In the genomic region with DNA sequence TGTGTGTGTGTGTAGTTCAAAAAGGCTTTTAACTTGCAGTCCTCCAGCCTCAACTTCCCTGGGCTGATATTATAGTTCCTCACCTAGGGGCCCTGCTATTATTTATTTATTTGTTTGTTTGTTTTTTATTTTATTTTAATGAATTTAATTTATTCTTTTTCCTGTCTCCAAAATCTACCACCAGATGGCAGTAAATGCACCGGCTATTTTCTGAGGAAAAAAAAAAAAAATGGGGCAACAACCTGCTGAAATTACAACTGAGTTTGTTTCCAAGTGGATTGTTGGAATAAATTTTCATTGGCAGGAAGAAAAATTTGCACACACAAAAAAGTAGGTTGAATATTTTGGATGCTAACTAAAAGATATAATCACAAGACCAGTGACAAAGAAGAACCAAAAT, we compare ENCODE assay signal across 16 mouse cellular contexts.
A peak's percentile ranks its signal among the peaks of the same experiment; 100 is the strongest.
DNase-seq lines count a peak whose midpoint lies in the region; ATAC-seq and TF ChIP-seq lines count a peak whose summit lies in the region.
"Had no signal": no experiment of that assay in that cellular context is flagged by ENCODE, and none has a peak within 500 bp of the region (broad histone marks: within the 10 kb centered on the region; RNA-seq: fewer than 3 reads in every experiment).

No protein-coding gene starts in this region.

- 0 out of 2 replicates have a peak, but pooled peaks have one; percentile 41 for ATAC-seq in forebrain, embryonic 15.5 days (replicated peaks)
- no peak for ATAC-seq in forebrain, embryonic 12.5 days (ENCODE audit: low FRiP score)
- no peak for ATAC-seq in liver, embryonic 11.5 days (replicated peaks; ENCODE audit: low FRiP score)

- no peak overlapping the region for H3K4me3 ChIP-seq in forebrain, embryonic 15.5 days
- no peak overlapping the region for H3K4me3 ChIP-seq in forebrain, embryonic 12.5 days (replicated peaks)
- no peak overlapping the region for H3K4me3 ChIP-seq in liver, adult 2 months (ENCODE audit: insufficient read depth, low read depth, low read length)
- H3K4me3 ChIP-seq in liver, embryonic 11.5 days (ENCODE audit: low read depth, low read length) = no peak overlapping the region
- H3K4me3 ChIP-seq in ES-E14 (ENCODE audit: insufficient read depth in 1 of 2, low read depth in 1 of 2, low read length in 2 of 2, poor library complexity in 1 of 2, severe bottlenecking in 1 of 2) = no peak overlapping the region
- H3K4me3 ChIP-seq: limb, embryonic 12.5 days; lung, embryonic 15.5 days; megakaryocyte, embryonic 14.5 days had no signal

- TF ChIP-seq POLR2A in liver, adult 2 months (IDR thresholded peaks at IDR 0.05; ENCODE audit: extremely low read depth, insufficient read depth, low read length) = no peak

- H3K27ac ChIP-seq in forebrain, embryonic 15.5 days (replicated peaks) = no peak overlapping the region
- no peak overlapping the region for H3K27ac ChIP-seq in forebrain, embryonic 12.5 days
- no peak overlapping the region for H3K27ac ChIP-seq in liver, adult 2 months (replicated peaks; ENCODE audit: insufficient read depth, low read depth, low read length)
- H3K27ac ChIP-seq in liver, embryonic 11.5 days (ENCODE audit: low read depth, low read length) = no peak overlapping the region
- no peak overlapping the region for H3K27ac ChIP-seq in ES-E14 (ENCODE audit: insufficient read depth, low read depth, low read length, poor library complexity, severe bottlenecking)
- H3K27ac ChIP-seq: limb, embryonic 12.5 days; lung, embryonic 15.5 days had no signal

- H3K79me2 ChIP-seq in liver, adult 2 months (ENCODE audit: control insufficient read depth, insufficient read depth, low read length) = no peaks in the 10 kb centered on the region

- 40% methylated on average over 1 of the region's 1 CpGs for WGBS in forebrain, embryonic 15.5 days
- WGBS in forebrain, embryonic 12.5 days = 44% methylated on average over 1 of the region's 1 CpGs
- 24% methylated on average over 1 of the region's 1 CpGs for WGBS in liver, adult 2 months
- 43% methylated on average over 1 of the region's 1 CpGs for WGBS in liver, embryonic 11.5 days

- H3K36me3 ChIP-seq in forebrain, embryonic 15.5 days = no peaks in the 10 kb centered on the region
- H3K36me3 ChIP-seq in forebrain, embryonic 12.5 days (replicated peaks) = no peaks in the 10 kb centered on the region
- H3K36me3 ChIP-seq in liver, adult 2 months (ENCODE audit: control insufficient read depth, insufficient read depth, low read length) = no peaks in the 10 kb centered on the region
- no peaks in the 10 kb centered on the region for H3K36me3 ChIP-seq in liver, embryonic 11.5 days (ENCODE audit: control insufficient read depth, insufficient read depth, low read length)
- H3K36me3 ChIP-seq in ES-E14 (ENCODE audit: control insufficient read depth, insufficient read depth, low read length, poor library complexity, severe bottlenecking) = no peaks in the 10 kb centered on the region
- H3K36me3 ChIP-seq: limb, embryonic 12.5 days; lung, embryonic 15.5 days had no signal

- H3K27me3 ChIP-seq in forebrain, embryonic 15.5 days = no peaks in the 10 kb centered on the region
- H3K27me3 ChIP-seq in forebrain, embryonic 12.5 days = no peaks in the 10 kb centered on the region
- H3K27me3 ChIP-seq in liver, adult 2 months (ENCODE audit: control insufficient read depth, insufficient read depth, low read length) = no peaks in the 10 kb centered on the region
- no peaks in the 10 kb centered on the region for H3K27me3 ChIP-seq in liver, embryonic 11.5 days (replicated peaks; ENCODE audit: control insufficient read depth, insufficient read depth, low read length)
- H3K27me3 ChIP-seq: limb, embryonic 12.5 days; lung, embryonic 15.5 days; megakaryocyte, embryonic 14.5 days had no signal

- peak; percentile 4 for DNase-seq in liver, adult 2 months (ENCODE audit: extremely low read depth, low read depth, low spot score)
- no peak for DNase-seq in liver, embryonic 11.5 days (ENCODE audit: low spot score)
- DNase-seq in ES-E14 (ENCODE audit: low read depth, low spot score) = no peak
- peak; percentile 4 for DNase-seq in fibroblast of lung, adult 2 months (ENCODE audit: low read depth)
- no peak for DNase-seq in heart, postnatal 4 days
- DNase-seq in adrenal gland, postnatal 4 days (ENCODE audit: low spot score in 2 of 2) = no peak
- DNase-seq: adrenal gland, adult 8-10 months; heart, adult 18-20 months; heart, postnatal 10 days; kidney, postnatal 14 days; thymus, adult 2 months had no signal

- H3K9ac ChIP-seq in forebrain, embryonic 15.5 days (replicated peaks) = no peak overlapping the region
- H3K9ac ChIP-seq in forebrain, embryonic 12.5 days = no peak overlapping the region
- H3K9ac ChIP-seq in liver, adult 2 months (ENCODE audit: low read depth, low read length) = no peak overlapping the region
- H3K9ac ChIP-seq in liver, embryonic 11.5 days (ENCODE audit: low read depth, low read length) = no peak overlapping the region
- H3K9ac ChIP-seq in ES-E14 (ENCODE audit: insufficient read depth, low read depth, low read length, poor library complexity, severe bottlenecking) = no peak overlapping the region
- H3K9ac ChIP-seq: limb, embryonic 12.5 days; lung, embryonic 15.5 days had no signal

- H3K9me3 ChIP-seq in forebrain, embryonic 15.5 days = no peaks in the 10 kb centered on the region
- H3K9me3 ChIP-seq in forebrain, embryonic 12.5 days = no peaks in the 10 kb centered on the region
- no peaks in the 10 kb centered on the region for H3K9me3 ChIP-seq in liver, embryonic 11.5 days (ENCODE audit: control insufficient read depth, low read length)
- no peaks in the 10 kb centered on the region for H3K9me3 ChIP-seq in ES-E14 (ENCODE audit: control insufficient read depth, insufficient read depth, low read depth, low read length)
- H3K9me3 ChIP-seq: limb, embryonic 12.5 days; lung, embryonic 15.5 days; megakaryocyte, embryonic 14.5 days had no signal

- in situ Hi-C loops in ES-E14 (cut with MboI; ENCODE audit: low sequenced_read_pairs in 2 of 2, unreplicated experiment in 2 of 2) = no loop called here

- TF ChIP-seq CTCF in liver, adult 2 months (IDR thresholded peaks at IDR 0.05; ENCODE audit: low read depth, low read length) = no peak

- H3K4me2 ChIP-seq in forebrain, embryonic 15.5 days (replicated peaks) = no peak overlapping the region
- no peak overlapping the region for H3K4me2 ChIP-seq in forebrain, embryonic 12.5 days
- H3K4me2 ChIP-seq in liver, embryonic 11.5 days = no peak overlapping the region
- H3K4me2 ChIP-seq: limb, embryonic 12.5 days; lung, embryonic 15.5 days had no signal

- H3K4me1 ChIP-seq in forebrain, embryonic 15.5 days = no peaks in the 10 kb centered on the region
- peaks cover 4% of the 10 kb centered on the region; the same call in 1 of the 2 replicates for H3K4me1 ChIP-seq in forebrain, embryonic 12.5 days
- H3K4me1 ChIP-seq in liver, adult 2 months (ENCODE audit: control insufficient read depth, insufficient read depth, low read length) = no peaks in the 10 kb centered on the region
- H3K4me1 ChIP-seq in liver, embryonic 11.5 days (replicated peaks; ENCODE audit: control insufficient read depth, insufficient read depth, low read length) = no peaks in the 10 kb centered on the region
- no peaks in the 10 kb centered on the region for H3K4me1 ChIP-seq in ES-E14 (ENCODE audit: control insufficient read depth in 2 of 2, insufficient read depth in 2 of 2, low read length in 2 of 2, poor library complexity in 1 of 2)
- H3K4me1 ChIP-seq: limb, embryonic 12.5 days; lung, embryonic 15.5 days; megakaryocyte, embryonic 14.5 days had no signal

TF ChIP-seq in ES-E14, 5 proteins besides CTCF, POLR2A, EP300 and RAD21:
- TF ChIP-seq MAFK (IDR thresholded peaks at IDR 0.05; ENCODE audit: insufficient read depth, low read depth, low read length) (no peak), ZNF384 (IDR thresholded peaks at IDR 0.05; ENCODE audit: low read depth, low read length) (peak; percentile 95)

Comparison
In these comparisons a context has a peak if more than half of its experiments do, and no peak if none do; other contexts are left out.
1. DNase-seq: peak in liver, adult 2 months (single experiment) and fibroblast of lung, adult 2 months (single experiment); none in liver, embryonic 11.5 days (single experiment), ES-E14 (single experiment), heart, postnatal 4 days (single experiment) and adrenal gland, postnatal 4 days (0 of 2).